Mouse (Mus musculus) erythroblast, embryonic 14.5 days (primary cell): ENCODE measurements at regions not wholly inside any gene's neighbourhood (a gene's known extent, or its start where the extent isn't known, plus 50 kb on each side); places are given as distances from the start of the nearest gene placed in this dataset.

Source experiments
- GATA1 ChIP-seq: IDR thresholded peaks from 2 replicates; pipeline ENCODE4 v1.6.1; 2012; ENCODE audit warnings: low read length, inconsistent platforms, mixed read lengths
- TAL1 ChIP-seq: IDR thresholded peaks from 3 replicates; pipeline ENCODE4 v1.6.1; 2012; ENCODE audit warnings: low read length, inconsistent platforms, mixed read lengths

GRCm38 (mm10) chr4:95209322-95210119 lies 157.5 kb upstream of the Jun start:
- no peak for TF ChIP-seq TAL1
- no peak for TF ChIP-seq GATA1
